Mouse (Mus musculus): ENCODE measurements around the gene Hbq1b. TPM values are rescaled to one million over a fixed set of nuclear protein-coding genes. Genes with fewer than 3 reads are reported as not detected.

The Hbq1b gene
- polyA plus RNA-seq, 1 experiment: not detected

DNA sequence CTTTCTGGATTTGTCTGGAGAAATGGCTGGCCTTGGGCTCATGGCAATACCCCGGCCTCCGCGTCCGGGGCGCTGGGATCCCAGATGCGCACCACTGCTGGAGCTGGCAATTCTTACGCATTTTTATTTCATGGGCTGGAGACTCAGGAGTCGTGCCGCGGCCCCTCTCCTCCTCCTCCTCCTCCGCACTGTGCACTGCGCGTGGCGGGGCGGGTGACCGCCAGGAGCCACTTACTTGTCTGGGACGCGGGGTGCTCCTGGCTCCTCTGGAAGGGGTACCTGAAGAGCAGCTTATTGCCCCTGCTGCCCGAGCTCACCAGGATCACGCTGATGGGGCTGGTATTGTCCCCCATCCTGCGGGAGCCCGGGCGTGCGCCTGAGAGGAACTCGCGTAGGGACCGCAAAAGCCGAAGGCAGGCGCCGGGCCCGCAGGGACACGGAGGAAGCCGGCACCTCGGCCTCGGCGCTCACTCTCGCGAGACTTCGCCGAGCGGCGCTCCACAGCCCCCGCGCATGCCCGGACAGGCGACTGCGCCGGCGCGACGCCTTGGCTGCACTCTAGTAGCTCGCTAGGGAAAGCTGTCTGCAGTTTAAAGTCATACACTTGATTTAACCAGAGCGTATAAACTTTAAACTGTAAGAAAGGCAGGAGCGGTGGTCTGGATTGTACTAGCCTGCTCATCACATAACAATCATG is 19.4 kb upstream of the Hbq1b start, which contains the start of gene Nprl3:
Gene Nprl3 (minus strand): TSS at position 520 of the 697 bp plus-strand sequence.
- H3K27me3 ChIP-seq (ENCODE audit: control insufficient read depth, insufficient read depth, low read length): no peaks in the 10 kb centered on the region
- peak within 1 kb of the TSS; percentile 70 for H3K27ac ChIP-seq (ENCODE audit: insufficient read depth, low read depth, low read length)
- peak within 1 kb of the TSS; percentile 94 for H3K4me3 ChIP-seq (ENCODE audit: low read depth, low read length)
- WGBS: under 1% methylated on average over 54 of the region's 54 CpGs
- TF ChIP-seq POLR2A (IDR thresholded peaks at IDR 0.05; ENCODE audit: low read depth, low read length) (peak; percentile 94), CTCF (IDR thresholded peaks at IDR 0.05; ENCODE audit: extremely low read depth, insufficient read length, insufficient replicate concordance, low read depth, low read length) (no peak)
- 0 out of 2 replicates have a peak, but pooled peaks cover 1% of the 10 kb centered on the region for H3K36me3 ChIP-seq (ENCODE audit: control insufficient read depth, insufficient read depth, low read length)
- peaks cover 3% of the 10 kb centered on the region; the same call in 1 of the 2 replicates for H3K4me1 ChIP-seq (ENCODE audit: control insufficient read depth, insufficient read depth, insufficient read length, low read length)

DNA sequence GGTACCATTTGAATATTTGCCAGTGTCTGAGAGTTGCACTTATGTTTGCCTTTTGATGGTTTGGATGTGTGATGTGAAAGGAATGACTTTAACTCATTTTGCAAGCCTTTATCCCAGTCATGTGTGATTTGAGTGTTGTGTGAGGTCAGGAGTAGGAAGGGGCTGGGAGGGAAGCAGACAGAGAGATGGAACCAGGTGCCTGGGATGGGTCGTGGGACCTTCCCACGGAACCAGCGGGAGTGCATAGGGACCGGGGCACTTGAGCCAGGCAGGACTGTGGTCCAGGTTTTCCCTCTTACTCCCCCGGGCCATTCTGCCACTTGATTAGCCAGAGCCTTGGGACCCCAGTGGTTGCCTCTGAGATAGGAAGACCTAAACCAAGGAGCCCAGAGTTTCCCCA is 18.8 kb upstream of the Hbq1b start:
- TF ChIP-seq CTCF (IDR thresholded peaks at IDR 0.05; ENCODE audit: extremely low read depth, insufficient read length, insufficient replicate concordance, low read depth, low read length) (no peak), POLR2A (IDR thresholded peaks at IDR 0.05; ENCODE audit: low read depth, low read length) (no peak)
- Histone ChIP-seq H3K36me3 (ENCODE audit: control insufficient read depth, insufficient read depth, low read length) (no peaks in the 10 kb centered on the region), H3K27me3 (ENCODE audit: control insufficient read depth, insufficient read depth, low read length) (no peaks in the 10 kb centered on the region), H3K27ac (ENCODE audit: insufficient read depth, low read depth, low read length) (no peak overlapping the region), H3K4me1 (ENCODE audit: control insufficient read depth, insufficient read depth, insufficient read length, low read length) (peaks cover 3% of the 10 kb centered on the region; the same call in 1 of the 2 replicates), H3K4me3 (ENCODE audit: low read depth, low read length) (no peak overlapping the region)
- 29% methylated on average over 5 of the region's 5 CpGs for WGBS

DNA sequence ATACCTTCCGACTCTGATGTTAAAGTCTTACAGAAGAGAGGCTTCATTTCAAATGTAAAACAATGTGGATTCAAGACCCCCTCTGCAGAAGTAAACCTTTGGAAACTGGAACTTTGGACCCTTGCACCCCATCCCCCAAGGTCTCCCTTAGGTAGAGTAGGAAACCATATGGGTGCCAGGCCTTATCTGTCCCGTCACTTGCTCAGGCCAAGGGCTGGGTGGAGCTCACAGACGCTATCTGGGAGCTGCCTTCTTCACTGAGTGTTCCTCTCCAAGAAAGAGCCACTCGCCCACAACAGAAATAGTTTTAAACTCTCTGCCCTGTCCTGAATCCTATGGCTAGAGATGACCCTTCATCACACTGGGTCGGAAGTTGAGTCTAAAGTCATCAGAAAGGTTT is 17.8 kb upstream of the Hbq1b start:
- TF ChIP-seq CTCF (IDR thresholded peaks at IDR 0.05; ENCODE audit: extremely low read depth, insufficient read length, insufficient replicate concordance, low read depth, low read length): no peak
- TF ChIP-seq POLR2A (IDR thresholded peaks at IDR 0.05; ENCODE audit: low read depth, low read length): no peak
- no peak overlapping the region for H3K4me3 ChIP-seq (ENCODE audit: low read depth, low read length)
- H3K27me3 ChIP-seq (ENCODE audit: control insufficient read depth, insufficient read depth, low read length): no peaks in the 10 kb centered on the region
- peaks cover 3% of the 10 kb centered on the region; the same call in 1 of the 2 replicates for H3K4me1 ChIP-seq (ENCODE audit: control insufficient read depth, insufficient read depth, insufficient read length, low read length)
- no peaks in the 10 kb centered on the region for H3K36me3 ChIP-seq (ENCODE audit: control insufficient read depth, insufficient read depth, low read length)
- H3K27ac ChIP-seq (ENCODE audit: insufficient read depth, low read depth, low read length): no peak overlapping the region
- 62% methylated on average over 5 of the region's 5 CpGs for WGBS

DNA sequence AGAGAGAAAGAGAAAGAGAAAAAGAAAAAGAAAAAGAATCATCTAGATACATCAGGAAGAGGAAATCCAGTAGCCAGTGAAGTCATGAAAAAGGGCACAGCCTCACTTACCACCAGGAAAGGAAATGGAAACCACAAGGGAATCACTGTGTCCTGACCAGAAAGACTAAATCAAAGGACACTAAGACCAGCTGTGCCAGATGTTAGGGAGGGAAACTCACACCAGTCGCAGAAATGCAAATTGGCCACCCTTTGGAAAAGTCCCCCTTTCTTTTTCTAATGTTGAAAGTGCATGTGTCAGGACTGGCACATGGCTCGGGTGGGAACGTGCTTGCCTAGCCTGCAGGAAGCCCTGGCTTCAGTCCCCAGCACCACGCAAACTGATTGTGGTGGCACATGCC is 15.6 kb upstream of the Hbq1b start:
- WGBS: 44% methylated on average over 4 of the region's 4 CpGs
- Histone ChIP-seq H3K4me1 (ENCODE audit: control insufficient read depth, insufficient read depth, insufficient read length, low read length) (peaks cover 3% of the 10 kb centered on the region; the same call in 1 of the 2 replicates), H3K4me3 (ENCODE audit: low read depth, low read length) (no peak overlapping the region), H3K27me3 (ENCODE audit: control insufficient read depth, insufficient read depth, low read length) (no peaks in the 10 kb centered on the region), H3K27ac (ENCODE audit: insufficient read depth, low read depth, low read length) (no peak overlapping the region), H3K36me3 (ENCODE audit: control insufficient read depth, insufficient read depth, low read length) (no peaks in the 10 kb centered on the region)
- no peak for TF ChIP-seq CTCF (IDR thresholded peaks at IDR 0.05; ENCODE audit: extremely low read depth, insufficient read length, insufficient replicate concordance, low read depth, low read length)
- TF ChIP-seq POLR2A (IDR thresholded peaks at IDR 0.05; ENCODE audit: low read depth, low read length): no peak

DNA sequence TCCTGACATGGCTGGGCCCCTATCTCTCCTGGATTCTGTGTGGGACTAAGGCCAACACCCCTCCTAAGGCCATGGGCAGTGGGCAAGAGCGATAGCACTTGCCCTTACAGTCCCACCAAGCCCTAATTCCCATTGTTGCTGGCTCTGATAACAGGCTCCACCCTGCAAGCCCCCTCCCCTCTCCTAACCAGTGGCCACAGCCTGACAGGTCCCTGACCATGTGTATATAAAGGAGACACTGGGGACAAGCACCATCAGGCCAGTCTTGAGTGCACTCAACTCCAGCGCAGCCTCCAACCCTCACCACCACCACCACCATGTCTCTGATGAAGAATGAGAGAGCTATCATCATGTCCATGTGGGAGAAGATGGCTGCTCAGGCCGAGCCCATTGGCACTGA is 10.4 kb upstream of the Hbq1b start, which contains the start of gene Hba-x:
Gene Hba-x (plus strand): TSS at position 54 of the 400 bp plus-strand sequence.
- H3K4me3 ChIP-seq (ENCODE audit: low read depth, low read length): no peak within 1 kb of the TSS
- no peak within 1 kb of the TSS for H3K27ac ChIP-seq (ENCODE audit: insufficient read depth, low read depth, low read length)
- no peaks in the 10 kb centered on the region for H3K36me3 ChIP-seq (ENCODE audit: control insufficient read depth, insufficient read depth, low read length)
- H3K27me3 ChIP-seq (ENCODE audit: control insufficient read depth, insufficient read depth, low read length): no peaks in the 10 kb centered on the region; the same call in 1 of the 2 replicates
- H3K4me1 ChIP-seq (ENCODE audit: control insufficient read depth, insufficient read depth, insufficient read length, low read length): no peaks in the 10 kb centered on the region
- 72% methylated on average over 3 of the region's 3 CpGs for WGBS
- TF ChIP-seq CTCF (IDR thresholded peaks at IDR 0.05; ENCODE audit: extremely low read depth, insufficient read length, insufficient replicate concordance, low read depth, low read length): no peak

DNA sequence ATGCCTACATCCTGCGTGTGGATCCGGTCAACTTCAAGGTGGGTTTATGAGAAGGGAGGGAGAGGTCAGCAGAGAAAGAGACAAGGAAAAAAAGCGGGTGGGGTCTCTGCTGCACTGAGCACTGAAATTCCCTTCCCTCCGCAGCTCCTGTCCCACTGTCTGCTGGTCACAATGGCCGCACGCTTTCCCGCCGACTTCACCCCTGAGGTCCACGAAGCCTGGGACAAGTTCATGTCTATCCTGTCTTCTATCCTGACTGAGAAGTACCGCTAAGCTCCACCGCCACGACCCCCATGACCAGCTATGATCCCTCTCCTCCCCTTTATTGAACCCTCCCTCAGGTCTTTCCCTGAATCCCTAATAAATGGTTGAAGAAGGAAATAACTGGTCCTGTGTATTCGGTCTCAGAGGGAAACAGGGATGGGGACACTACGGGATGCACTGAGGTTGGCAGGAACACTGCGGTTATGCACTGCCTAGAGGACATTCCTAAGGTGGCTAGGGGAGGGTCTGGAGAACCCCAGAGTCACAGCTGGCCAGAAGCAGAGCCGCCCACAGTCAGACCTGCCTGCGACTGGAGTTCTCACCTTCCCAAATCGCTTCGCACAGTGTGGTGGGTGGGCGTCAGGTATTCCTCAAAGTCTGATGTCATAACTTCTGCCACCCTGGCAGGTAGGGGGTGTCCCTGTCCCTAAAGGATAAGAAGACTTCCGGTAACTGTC is 8.9 kb upstream of the Hbq1b start:
- no peaks in the 10 kb centered on the region; the same call in 1 of the 2 replicates for H3K27me3 ChIP-seq (ENCODE audit: control insufficient read depth, insufficient read depth, low read length)
- H3K36me3 ChIP-seq (ENCODE audit: control insufficient read depth, insufficient read depth, low read length): no peaks in the 10 kb centered on the region
- no peak overlapping the region for H3K27ac ChIP-seq (ENCODE audit: insufficient read depth, low read depth, low read length)
- H3K4me3 ChIP-seq (ENCODE audit: low read depth, low read length): no peak overlapping the region
- 64% methylated on average over 21 of the region's 21 CpGs for WGBS
- no peaks in the 10 kb centered on the region for H3K4me1 ChIP-seq (ENCODE audit: control insufficient read depth, insufficient read depth, insufficient read length, low read length)
- TF ChIP-seq CTCF (IDR thresholded peaks at IDR 0.05; ENCODE audit: extremely low read depth, insufficient read length, insufficient replicate concordance, low read depth, low read length): no peak
- TF ChIP-seq POLR2A (IDR thresholded peaks at IDR 0.05; ENCODE audit: low read depth, low read length): no peak

DNA sequence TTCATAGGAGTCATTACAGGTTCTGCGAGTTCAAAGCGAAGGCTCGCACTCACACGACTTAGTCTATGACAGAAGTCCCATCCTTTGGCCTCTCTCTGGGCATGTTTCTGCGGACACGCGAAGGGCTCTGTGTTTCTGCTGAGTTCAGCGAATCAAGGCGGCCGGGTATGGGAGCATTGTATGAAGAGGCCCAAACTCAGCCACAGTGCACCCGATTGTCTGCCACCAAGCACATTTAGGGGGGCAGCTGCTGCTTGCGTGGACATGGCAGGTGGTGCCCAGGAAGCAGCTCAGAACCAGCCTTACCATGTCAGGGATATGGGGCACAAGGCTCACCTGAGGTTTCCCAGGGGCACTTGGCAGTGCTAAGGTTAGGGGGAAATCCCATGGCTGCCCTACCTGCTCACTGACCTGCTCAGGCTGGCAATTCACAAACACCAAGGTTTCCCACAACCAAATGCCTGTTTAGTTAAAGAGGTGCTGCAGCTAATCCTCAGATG is 8.3 kb upstream of the Hbq1b start:
- H3K36me3 ChIP-seq (ENCODE audit: control insufficient read depth, insufficient read depth, low read length): no peaks in the 10 kb centered on the region
- H3K4me1 ChIP-seq (ENCODE audit: control insufficient read depth, insufficient read depth, insufficient read length, low read length): no peaks in the 10 kb centered on the region
- H3K4me3 ChIP-seq (ENCODE audit: low read depth, low read length): no peak overlapping the region
- no peak overlapping the region for H3K27ac ChIP-seq (ENCODE audit: insufficient read depth, low read depth, low read length)
- TF ChIP-seq CTCF (IDR thresholded peaks at IDR 0.05; ENCODE audit: extremely low read depth, insufficient read length, insufficient replicate concordance, low read depth, low read length) (no peak), POLR2A (IDR thresholded peaks at IDR 0.05; ENCODE audit: low read depth, low read length) (no peak)
- WGBS: 78% methylated on average over 12 of the region's 12 CpGs
- H3K27me3 ChIP-seq (ENCODE audit: control insufficient read depth, insufficient read depth, low read length): no peaks in the 10 kb centered on the region; the same call in 1 of the 2 replicates
